Mouse (Mus musculus): ENCODE measurements around the gene Sema5a.

The Sema5a gene

GRCm38 (mm10) chr15:32254806-32255205 lies 10.2 kb downstream of the Sema5a start:
- no peak for DNase-seq

DNA sequence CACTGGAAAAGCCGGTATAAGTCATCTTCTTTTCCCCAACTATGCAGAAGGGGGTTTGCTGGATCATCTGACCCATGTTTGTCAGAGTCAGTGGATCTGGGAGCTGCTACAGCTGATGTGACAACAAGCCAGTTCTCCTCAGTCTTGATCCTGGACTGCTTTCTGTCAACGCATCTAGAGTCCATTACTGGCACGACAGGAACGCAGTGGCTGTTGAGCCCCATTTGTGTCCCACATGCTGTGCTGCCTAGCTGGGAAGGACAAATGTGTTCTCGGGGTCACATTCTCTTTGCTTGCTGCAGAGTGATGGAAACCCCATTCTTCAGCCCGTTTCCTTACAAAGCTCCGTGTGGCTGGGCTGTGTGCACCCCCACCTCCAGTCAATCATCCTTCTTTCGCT lies 12.7 kb downstream of the Sema5a start:
- peak in 1 of 2 experiments; percentile 24 for DNase-seq

DNA sequence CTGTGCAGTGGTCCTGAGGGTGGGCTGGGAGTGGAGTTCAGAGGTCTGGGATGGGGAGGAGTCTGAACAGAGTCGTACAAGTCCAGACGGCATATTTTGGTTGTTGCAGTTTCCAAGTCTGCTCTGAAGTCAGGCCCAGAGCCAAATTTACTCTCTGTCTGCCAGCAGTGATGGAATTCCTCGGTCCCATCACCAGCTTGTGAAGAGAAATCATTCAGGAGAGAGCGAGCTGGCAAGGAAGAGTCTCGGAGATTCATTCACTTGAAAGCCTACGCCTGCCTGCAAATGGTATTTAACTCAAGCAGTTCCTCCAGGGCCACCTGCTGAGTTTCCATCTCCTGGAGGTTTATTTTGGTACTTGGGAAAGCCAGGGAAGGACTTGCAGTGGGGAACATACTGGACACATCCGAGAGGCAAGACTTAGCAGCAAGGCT lies 13.3 kb downstream of the Sema5a start:
- peak; percentile 67 to 71 for DNase-seq

DNA sequence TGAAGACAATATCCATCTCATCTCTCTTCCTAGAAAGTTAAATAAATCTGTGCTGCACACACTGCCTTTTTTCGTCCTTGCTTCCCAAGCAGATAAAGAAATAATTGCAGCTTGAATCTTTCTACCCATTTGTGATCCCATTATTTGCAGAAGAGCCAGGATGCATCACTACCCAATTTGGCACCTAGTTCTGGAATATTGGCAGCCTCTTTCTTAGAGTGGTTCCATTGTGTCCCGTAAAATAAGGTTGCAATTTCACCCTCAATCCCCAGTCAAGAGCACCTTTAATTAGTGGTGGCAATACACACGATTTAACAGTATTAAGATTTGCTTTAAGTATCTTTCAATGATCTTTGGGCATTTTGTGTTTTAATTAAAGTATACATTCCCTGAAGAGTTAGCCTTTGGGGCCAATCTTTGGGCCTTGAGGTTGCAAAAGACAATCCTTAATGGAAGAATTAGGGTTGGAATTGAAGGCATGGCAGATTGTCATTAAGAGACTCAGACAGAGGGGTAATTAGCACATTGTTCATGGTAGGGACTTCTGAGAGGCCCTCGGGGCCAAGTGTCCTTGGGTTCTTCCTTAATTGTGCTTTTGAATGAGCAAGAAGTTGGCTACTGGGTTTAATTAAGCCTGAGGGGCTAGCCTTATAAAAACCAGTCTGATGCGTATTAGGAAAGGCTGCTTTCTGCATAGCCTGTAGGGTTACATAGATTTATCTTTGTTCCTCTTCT lies 14.9 kb downstream of the Sema5a start:
- no peak for DNase-seq

GRCm38 (mm10) chr15:32260942-32261341 lies 16.3 kb downstream of the Sema5a start:
- DNase-seq = no peak

GRCm38 (mm10) chr15:32263651-32264050 lies 19.0 kb downstream of the Sema5a start:
- no peak for DNase-seq

DNA sequence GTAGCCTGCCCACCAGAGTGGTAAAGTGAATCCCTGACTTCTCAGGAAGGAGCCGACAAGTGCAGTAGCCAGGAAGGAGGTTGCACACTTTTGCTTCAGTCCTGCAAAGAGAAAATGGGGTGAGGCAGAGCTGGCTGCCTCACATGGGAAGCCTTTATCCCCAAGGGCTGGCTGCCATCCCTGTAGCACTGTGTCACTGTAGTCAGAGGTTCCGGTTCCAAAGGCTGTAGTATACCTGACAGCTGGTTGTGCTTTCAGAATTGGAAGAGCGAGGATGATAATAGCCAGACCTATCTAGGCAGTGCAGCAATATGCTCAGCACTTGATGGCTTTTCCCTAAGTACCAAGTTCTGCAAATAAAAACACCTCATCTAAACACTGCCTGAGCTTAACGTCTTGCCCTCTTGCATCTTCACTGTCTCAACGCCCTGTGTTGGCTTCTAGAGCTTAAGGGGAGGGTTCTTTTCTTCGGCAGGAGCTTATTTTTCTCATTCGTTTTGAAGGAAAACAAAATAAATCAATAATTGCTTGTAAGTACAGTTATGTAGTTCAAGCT lies 20.3 kb downstream of the Sema5a start:
- DNase-seq = peak in 1 of 2 experiments; percentile 27

DNA sequence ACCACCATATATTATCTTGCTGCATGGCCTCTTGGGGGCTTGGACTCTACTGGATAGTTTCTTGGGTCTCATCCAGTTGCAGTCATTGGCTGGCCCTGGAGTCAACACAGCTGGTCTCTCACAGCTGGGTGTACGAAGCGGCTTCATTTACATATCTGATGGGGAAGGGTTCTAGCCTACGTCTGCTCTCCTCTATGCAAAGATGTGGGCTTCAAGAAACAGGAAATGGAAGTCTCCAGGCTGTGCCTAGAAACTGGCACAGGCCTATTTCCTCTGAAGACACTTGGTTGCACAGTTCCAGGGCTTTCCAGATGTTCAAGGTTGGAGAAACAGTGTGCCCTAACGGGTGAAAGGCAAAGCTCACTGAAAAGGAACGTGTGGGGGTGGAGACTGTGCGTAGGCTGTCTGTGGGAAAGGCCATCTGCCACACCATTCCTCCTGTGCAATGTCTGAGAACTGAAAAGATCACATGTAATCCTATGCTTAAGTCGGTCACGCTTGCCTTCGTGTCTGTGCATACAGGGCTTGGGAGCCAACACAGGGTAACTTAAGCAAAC lies 20.8 kb downstream of the Sema5a start:
- peak; percentile 59 to 69 for DNase-seq

DNA sequence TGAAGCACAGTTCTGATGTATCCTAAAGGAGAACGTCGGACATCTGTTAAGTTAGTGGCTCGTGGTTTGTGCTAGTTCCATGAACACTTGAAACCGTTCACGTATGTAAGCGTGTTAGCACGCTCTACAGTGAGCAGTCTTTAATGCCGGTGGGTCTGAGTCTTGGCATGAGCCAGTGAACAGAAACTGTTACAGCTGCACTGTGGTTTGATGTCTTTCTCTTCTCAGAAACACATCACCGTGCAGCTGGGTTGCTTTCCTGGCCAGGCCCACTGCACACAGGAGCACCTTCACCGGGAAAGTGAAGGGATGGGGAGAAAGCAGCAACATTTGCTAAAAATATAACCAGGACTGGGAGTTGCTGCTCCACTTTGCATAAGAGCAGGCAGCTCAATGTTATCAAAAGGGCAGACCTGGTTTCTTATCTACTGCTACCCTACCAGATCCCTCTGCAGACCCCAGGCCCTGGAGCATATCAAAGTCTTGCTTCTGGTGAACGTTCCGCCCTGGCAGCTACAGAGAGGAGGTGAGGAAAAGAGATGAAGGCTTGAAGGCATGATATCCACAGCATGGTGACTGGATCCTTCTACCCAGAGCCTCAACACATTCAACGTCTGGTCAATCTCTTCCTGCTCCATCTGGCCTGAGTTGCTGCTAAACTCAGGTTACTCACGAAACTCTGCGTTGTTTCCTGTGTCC lies 21.7 kb downstream of the Sema5a start:
- DNase-seq = no peak

DNA sequence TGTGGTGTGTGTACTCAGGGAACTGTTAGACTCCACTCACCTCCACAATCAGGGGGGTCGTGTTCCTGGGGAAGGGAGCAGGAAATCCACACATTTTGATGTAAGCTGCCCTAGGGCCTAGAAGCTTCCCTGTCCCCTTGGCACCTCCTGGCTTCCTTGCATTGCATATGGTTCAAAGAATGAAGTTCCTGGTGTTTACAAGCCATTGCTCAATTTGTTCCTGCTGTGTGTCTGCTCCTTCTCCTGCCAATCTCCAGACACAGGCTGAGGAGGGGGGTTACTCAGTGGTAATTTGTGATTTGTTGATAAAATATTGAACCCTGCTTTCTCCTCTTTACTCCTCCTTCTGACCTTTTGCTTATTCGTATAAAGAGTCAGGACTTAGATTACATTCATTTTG lies 25.5 kb downstream of the Sema5a start:
- DNase-seq = peak in 1 of 2 experiments; percentile 21

DNA sequence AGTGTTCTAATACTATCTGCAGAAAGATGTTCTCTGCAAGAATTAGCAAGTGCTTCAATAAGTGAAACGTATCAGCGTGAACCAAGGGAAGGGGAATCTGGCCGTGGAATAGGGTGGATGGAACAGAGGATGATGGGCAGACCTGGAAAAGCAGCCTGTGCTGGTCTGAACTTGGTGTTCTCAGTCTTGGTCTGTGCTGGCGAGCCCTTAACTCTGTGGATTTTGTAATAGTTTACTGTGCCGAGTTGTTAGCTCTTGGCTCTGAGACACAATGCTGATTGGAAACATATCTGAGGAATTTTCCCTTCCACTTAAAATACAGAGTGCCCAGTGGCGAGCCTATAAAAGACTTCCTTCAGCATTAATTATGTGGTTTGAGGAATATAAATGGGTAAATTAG lies 29.3 kb downstream of the Sema5a start:
- no peak for DNase-seq

- no peak for DNase-seq
Measured at GRCm38 (mm10) chr15:32275020-32275419, 30.4 kb downstream of the Sema5a start.

DNA sequence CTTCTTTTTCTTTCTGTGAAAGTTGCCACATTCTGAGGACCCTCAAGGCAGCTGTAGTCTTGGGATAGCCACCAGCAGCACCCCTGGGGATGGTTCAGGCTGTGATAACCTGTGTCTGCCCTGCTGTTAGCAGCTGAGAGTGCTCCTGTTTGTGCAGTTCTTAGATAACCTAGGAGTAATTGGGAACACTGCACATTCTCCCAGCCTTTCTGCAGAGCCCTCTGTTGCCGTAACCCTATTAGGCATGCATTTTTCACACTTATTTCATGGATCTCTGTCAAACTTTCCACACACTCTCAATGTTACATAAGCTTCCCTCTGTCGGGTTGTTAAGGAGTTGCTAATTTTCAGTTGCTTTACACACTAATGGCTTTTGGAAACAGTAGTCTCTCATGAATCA lies 34.0 kb downstream of the Sema5a start:
- no peak for DNase-seq

GRCm38 (mm10) chr15:32281374-32281773 lies 36.8 kb downstream of the Sema5a start:
- no peak for DNase-seq

DNA sequence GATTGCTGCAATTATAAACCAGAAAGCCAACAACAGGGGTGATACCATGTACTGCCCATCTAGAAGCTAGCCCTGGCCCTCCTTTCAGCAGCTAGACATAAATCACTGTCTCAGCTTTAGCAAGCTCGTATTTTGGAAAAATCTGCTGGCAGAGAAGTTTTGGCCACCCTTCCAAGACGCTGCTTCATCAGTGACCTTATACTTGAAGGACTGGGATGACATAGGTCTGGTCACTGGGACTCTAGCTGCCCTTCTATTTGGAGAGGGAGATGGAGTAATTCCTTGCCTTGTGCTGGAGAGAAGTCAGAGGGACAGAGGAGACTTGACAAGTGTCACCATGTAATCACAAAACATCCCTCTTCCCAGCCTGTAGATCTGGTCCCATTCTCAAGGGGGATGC lies 40.1 kb downstream of the Sema5a start:
- no peak for DNase-seq

DNA sequence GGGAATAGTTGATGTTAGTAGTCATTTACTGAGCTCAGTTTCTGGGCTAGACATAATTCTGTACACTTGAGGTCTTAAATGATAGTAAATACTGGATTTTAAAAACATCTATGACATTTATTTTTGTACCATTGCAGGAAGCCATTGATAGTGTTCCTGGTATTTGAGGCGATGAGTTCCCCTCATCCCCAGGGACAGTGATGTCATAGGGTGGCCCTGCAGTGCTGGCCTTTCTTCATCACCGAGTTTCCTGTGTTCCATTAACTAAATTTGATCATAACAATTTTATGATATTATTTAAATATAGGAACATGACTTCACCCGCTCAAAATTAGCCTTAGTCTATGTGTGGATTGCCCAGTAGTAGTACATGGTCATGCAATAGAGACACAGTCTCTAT lies 41.7 kb downstream of the Sema5a start:
- no peak for DNase-seq

- peak; percentile 37 to 58 for DNase-seq
Measured at GRCm38 (mm10) chr15:32288480-32288879, 43.9 kb downstream of the Sema5a start.

GRCm38 (mm10) chr15:32291000-32291399 lies 46.4 kb downstream of the Sema5a start:
- DNase-seq = no peak

DNA sequence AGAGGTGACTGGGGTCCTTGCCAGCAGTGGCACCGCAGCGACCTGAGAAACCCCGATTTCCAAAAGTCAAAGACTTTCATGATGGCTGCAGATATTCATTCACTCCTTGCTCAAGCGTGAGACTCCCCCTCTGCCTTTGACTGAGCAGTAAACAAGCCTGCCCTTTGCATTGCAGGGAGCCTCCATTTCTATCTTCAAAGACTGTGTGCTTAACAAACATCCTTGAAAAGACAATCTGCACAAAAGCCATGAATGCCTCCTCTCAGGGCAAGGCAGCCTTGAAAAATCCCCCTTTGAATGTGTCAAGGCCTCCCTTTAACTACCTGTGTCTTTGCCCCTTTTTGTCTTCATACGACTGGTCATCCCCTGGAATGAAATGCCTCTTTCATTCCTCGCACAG lies 51.9 kb downstream of the Sema5a start:
- DNase-seq = no peak

DNA sequence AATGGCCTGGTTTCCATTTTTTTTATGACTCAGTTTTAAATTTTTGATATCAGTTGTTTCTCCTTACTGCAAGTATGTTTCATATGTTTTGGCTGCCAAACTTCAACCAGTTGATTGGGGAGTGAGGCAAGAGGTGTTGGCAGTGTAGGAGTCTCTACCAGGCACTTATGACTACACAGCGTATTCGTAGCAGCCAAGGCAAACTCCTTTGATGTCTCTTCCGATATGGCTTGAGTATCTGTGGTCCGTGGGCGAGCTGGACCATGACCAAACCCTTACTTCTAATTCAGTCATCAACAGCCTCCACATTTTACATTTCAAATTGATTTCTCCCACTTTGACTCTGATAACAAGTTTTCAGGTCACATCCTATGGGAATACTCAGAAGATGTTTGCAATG lies 52.7 kb downstream of the Sema5a start:
- no peak for DNase-seq

DNA sequence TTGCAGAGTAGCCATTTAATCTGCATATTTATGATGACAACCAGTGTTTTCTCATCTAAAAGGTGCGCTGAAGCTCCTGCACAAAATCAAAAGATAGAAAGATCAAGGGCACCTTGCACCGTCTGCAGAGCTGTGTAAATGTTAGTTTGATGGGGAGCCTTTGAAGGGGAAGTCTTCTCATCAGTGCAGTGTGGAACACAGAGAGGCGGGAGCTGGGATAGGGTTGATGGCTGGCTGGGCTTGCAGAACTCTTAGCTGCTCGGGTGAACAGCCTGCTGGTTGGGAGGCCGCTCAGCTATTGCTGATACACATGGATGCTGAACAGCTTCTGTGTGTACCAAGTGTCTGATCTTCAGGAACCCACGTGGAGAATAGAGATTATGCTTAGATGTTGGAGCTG lies 53.9 kb downstream of the Sema5a start:
- no peak for DNase-seq

DNA sequence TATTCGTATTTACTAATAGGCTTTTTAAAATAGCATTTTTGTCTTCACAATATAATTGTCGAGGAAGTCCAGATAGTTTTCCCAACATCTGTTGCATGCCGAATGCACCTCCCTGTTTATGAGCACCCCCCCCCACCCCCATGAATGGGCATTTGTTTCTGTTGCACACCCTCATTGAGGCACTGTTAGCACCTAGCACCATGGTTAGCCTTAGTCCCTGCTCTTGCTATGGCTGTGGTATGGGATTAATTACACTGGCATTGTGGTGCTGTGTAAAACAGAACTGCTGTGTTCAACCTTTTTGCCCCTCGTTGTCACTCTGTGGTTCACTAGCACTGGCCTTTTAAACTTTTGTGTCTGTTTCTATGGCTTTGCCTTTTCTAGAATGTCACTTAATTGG lies 56.4 kb downstream of the Sema5a start:
- no peak for DNase-seq

- no peak for DNase-seq
Measured at GRCm38 (mm10) chr15:32306557-32307243, 62.1 kb downstream of the Sema5a start.

Data from cerebellum, postnatal 25 days (tissue).